Mouse (Mus musculus) activated CD4-positive, CD25-positive, alpha-beta regulatory T cell, adult 9 weeks (primary cell): ENCODE data around the gene Hyal5. TPM values are rescaled to one million over a fixed set of nuclear protein-coding genes. Genes with fewer than 3 reads are reported as not detected.

Experiments
- polyA plus RNA-seq: library from polyadenylated mRNA; unstranded; fragments of 100-300 nt; shearing (Covaris generic); gene quantifications from one replicate; pipeline ENCODE4 v1.2.1, GENCODE M21; 2017

Gene Hyal5
- polyA plus RNA-seq: not detected

GRCm38 (mm10) chr6:24857697-24858096, at the start of gene Hyal5:
Gene Hyal5, plus strand, starts transcription at chr6:24857997.

Other genes with a start within 250 kb of the Hyal5 start
- 12.5 TPM for gene Wasl, start 193.0 kb upstream of the Hyal5 start, polyA plus RNA-seq
- not detected for gene Hyal6, start 124.8 kb upstream of the Hyal5 start, polyA plus RNA-seq
- gene Hyal4, start 109.7 kb upstream of the Hyal5 start, polyA plus RNA-seq: not detected
- gene Spam1, start 66.8 kb upstream of the Hyal5 start, polyA plus RNA-seq: not detected
- 0.09 TPM for gene Tmem229a, start 98.3 kb downstream of the Hyal5 start, polyA plus RNA-seq